In the genomic region with DNA sequence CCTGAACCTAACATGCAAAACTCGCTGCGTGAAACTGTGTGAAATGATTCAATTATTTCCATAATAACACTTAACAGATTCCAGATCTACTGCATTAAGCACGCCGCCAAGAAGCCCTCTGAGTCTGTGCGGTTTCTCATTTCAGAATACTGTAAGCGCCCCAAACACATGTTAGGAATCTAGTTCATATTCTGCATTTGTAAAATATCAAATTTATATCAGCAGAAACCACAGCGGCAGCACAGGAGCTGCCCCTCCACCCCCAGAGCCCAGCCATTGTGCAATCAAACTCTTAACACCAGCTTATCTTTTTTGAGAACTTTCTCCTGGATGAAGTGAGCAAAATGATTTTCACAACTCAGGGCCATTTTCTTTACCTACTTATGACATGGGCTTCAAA, we compare ENCODE assay signal across 10 mouse cellular contexts.
DNase-seq lines count a peak whose midpoint lies in the region; ATAC-seq and TF ChIP-seq lines count a peak whose summit lies in the region.
"Had no signal": no experiment of that assay in that cellular context is flagged by ENCODE, and none has a peak within 500 bp of the region (broad histone marks: within the 10 kb centered on the region; RNA-seq: fewer than 3 reads in every experiment).

No protein-coding gene starts in this region.

- TF ChIP-seq CTCF in MEL (IDR thresholded peaks at IDR 0.05 in 2 of 3, conservative IDR thresholded peaks at IDR 0.05 in 1 of 3; ENCODE audit: control insufficient read depth in 1 of 3, insufficient read depth in 1 of 3, low read depth in 2 of 3, low read length in 3 of 3, poor library complexity in 1 of 3, severe bottlenecking in 1 of 3), result no peak
- TF ChIP-seq CTCF in brain, embryonic 14.5 days (IDR thresholded peaks at IDR 0.05; ENCODE audit: borderline replicate concordance, extremely low read depth, insufficient read depth, insufficient read length), result no peak

- 68% methylated on average over 7 of the region's 7 CpGs for WGBS in hindbrain, embryonic 15.5 days
- 71% methylated on average over 7 of the region's 7 CpGs for WGBS in hindbrain, embryonic 11.5 days

- no peaks in the 10 kb centered on the region for H3K79me2 ChIP-seq in MEL (ENCODE audit: control insufficient read depth, insufficient read depth, low read length, poor library complexity)

- no peak for ATAC-seq in hindbrain, embryonic 15.5 days (ENCODE audit: low FRiP score, low read depth)
- no peak for ATAC-seq in hindbrain, embryonic 11.5 days (ENCODE audit: low FRiP score)
- no peak for ATAC-seq in megakaryocyte progenitor cell, adult 5-6 weeks (replicated peaks; ENCODE audit: poor library complexity)
- ATAC-seq: inflammation-experienced regulatory T-cells, adult 6 months had no signal

- H3K9ac ChIP-seq in hindbrain, embryonic 15.5 days, result no peak overlapping the region
- H3K9ac ChIP-seq in hindbrain, embryonic 11.5 days (ENCODE audit: low read depth, low read length), result no peak overlapping the region
- H3K9ac ChIP-seq in MEL (ENCODE audit: control insufficient read depth, low read depth, low read length, poor library complexity, severe bottlenecking), result no peak overlapping the region

- H3K9me3 ChIP-seq in hindbrain, embryonic 15.5 days, result no peaks in the 10 kb centered on the region
- no peaks in the 10 kb centered on the region for H3K9me3 ChIP-seq in hindbrain, embryonic 11.5 days (ENCODE audit: control insufficient read depth, low read length)
- H3K9me3 ChIP-seq in MEL (replicated peaks; ENCODE audit: insufficient read depth, low read length), result no peaks in the 10 kb centered on the region

- H3K27ac ChIP-seq in hindbrain, embryonic 15.5 days (replicated peaks), result no peak overlapping the region
- H3K27ac ChIP-seq in hindbrain, embryonic 11.5 days (ENCODE audit: low read depth, low read length), result no peak overlapping the region
- H3K27ac ChIP-seq in MEL (ENCODE audit: control insufficient read depth, low read depth, low read length), result no peak overlapping the region

- no peaks in the 10 kb centered on the region for H3K36me3 ChIP-seq in hindbrain, embryonic 15.5 days
- no peaks in the 10 kb centered on the region for H3K36me3 ChIP-seq in hindbrain, embryonic 11.5 days (ENCODE audit: control insufficient read depth, insufficient read depth, low read length)
- H3K36me3 ChIP-seq in MEL (ENCODE audit: control insufficient read depth in 1 of 2, insufficient read depth in 2 of 2, low read length in 2 of 2), result peaks cover 0 to 7% of the 10 kb centered on the region in 2 experiments; a peak in 2 of 4 replicates

- no peak for DNase-seq in hindbrain, embryonic 11.5 days (ENCODE audit: low spot score)
- peak; percentile 52 for DNase-seq in MEL (ENCODE audit: low read depth, low spot score)
- peak; percentile 41 for DNase-seq in brain, embryonic 14.5 days (ENCODE audit: low read depth)
- DNase-seq in lung, postnatal 10 days, result peak; percentile 3
- no peak for DNase-seq in testis, postnatal 14 days (ENCODE audit: low spot score)
- DNase-seq: cerebellum, postnatal 36 days; gastrocnemius, postnatal 14 days had no signal

- H3K4me3 ChIP-seq in hindbrain, embryonic 15.5 days, result no peak overlapping the region
- no peak overlapping the region for H3K4me3 ChIP-seq in hindbrain, embryonic 11.5 days (ENCODE audit: low read depth, low read length)
- no peak overlapping the region for H3K4me3 ChIP-seq in MEL (ENCODE audit: control insufficient read depth in 1 of 2, insufficient read depth in 1 of 2, low read depth in 2 of 2, low read length in 2 of 2)

- 0 out of 2 replicates have a peak overlapping the region, but pooled peaks have one; percentile 11 for H3K4me2 ChIP-seq in hindbrain, embryonic 15.5 days
- no peak overlapping the region for H3K4me2 ChIP-seq in hindbrain, embryonic 11.5 days (replicated peaks; ENCODE audit: low read depth, low read length)

- no peaks in the 10 kb centered on the region for H3K27me3 ChIP-seq in hindbrain, embryonic 15.5 days
- H3K27me3 ChIP-seq in hindbrain, embryonic 11.5 days (ENCODE audit: control insufficient read depth, insufficient read depth, low read length), result no peaks in the 10 kb centered on the region
- H3K27me3 ChIP-seq in MEL (ENCODE audit: control insufficient read depth in 1 of 2, insufficient read depth in 2 of 2, low read length in 2 of 2), result no peaks in the 10 kb centered on the region

- TF ChIP-seq POLR2A in MEL (IDR thresholded peaks at IDR 0.05; ENCODE audit: control insufficient read depth in 1 of 2, insufficient read depth in 1 of 2, low read depth in 1 of 2, low read length in 2 of 2, poor library complexity in 1 of 2), result no peak
- TF ChIP-seq POLR2A in brain, embryonic 14.5 days (IDR thresholded peaks at IDR 0.05; ENCODE audit: borderline replicate concordance, extremely low read depth, insufficient read depth, insufficient read length, poor library complexity, severe bottlenecking), result no peak

- no peaks in the 10 kb centered on the region for H3K4me1 ChIP-seq in hindbrain, embryonic 15.5 days (replicated peaks)
- H3K4me1 ChIP-seq in hindbrain, embryonic 11.5 days (replicated peaks; ENCODE audit: control insufficient read depth, insufficient read depth, low read length), result no peaks in the 10 kb centered on the region
- peaks cover 2 to 12% of the 10 kb centered on the region in 2 experiments; a peak in 3 of 4 replicates for H3K4me1 ChIP-seq in MEL (ENCODE audit: control insufficient read depth in 1 of 2, insufficient read depth in 2 of 2, low read length in 2 of 2)

- peak; percentile 63 to 66 for TF ChIP-seq EP300 in MEL (IDR thresholded peaks at IDR 0.05; ENCODE audit: low read depth in 1 of 2, low read length in 2 of 2)

- TF ChIP-seq RAD21 in MEL (IDR thresholded peaks at IDR 0.05; ENCODE audit: low read depth, low read length), result no peak

TF ChIP-seq in MEL, 35 proteins besides CTCF, POLR2A, EP300 and RAD21:
- TF ChIP-seq USF1 (IDR thresholded peaks at IDR 0.05; ENCODE audit: low read depth, low read length) (no peak), MAZ (IDR thresholded peaks at IDR 0.05; ENCODE audit: low read depth, low read length) (no peak), RCOR1 (IDR thresholded peaks at IDR 0.05; ENCODE audit: low read depth, low read length) (peak; percentile 82; the same call in 1 of the 2 replicates), TAL1 (IDR thresholded peaks at IDR 0.05; ENCODE audit: low read length) (no peak), GATA1 (IDR thresholded peaks at IDR 0.05; ENCODE audit: low read depth, low read length) (peak; percentile 50)
TF ChIP-seq in MEL: peak in this region for 2.

Comparison
In these comparisons a context has a peak if more than half of its experiments do, and no peak if none do; other contexts are left out.
1. DNase-seq: peak in MEL (single experiment), brain, embryonic 14.5 days (single experiment) and lung, postnatal 10 days (single experiment); none in hindbrain, embryonic 11.5 days (single experiment) and testis, postnatal 14 days (single experiment).